In genomic region chr19:20923336-20924211, GRCm38 (mm10) we compare ENCODE assay signal across 8 mouse cellular contexts. TPM values are rescaled to one million over a fixed set of nuclear protein-coding genes. Genes with fewer than 3 reads are reported as not detected.
DNase-seq lines count a peak whose midpoint lies in the region; ATAC-seq and TF ChIP-seq lines count a peak whose summit lies in the region.
"Had no signal": no experiment of that assay in that cellular context is flagged by ENCODE, and none has a peak within 500 bp of the region (broad histone marks: within the 10 kb centered on the region; RNA-seq: fewer than 3 reads in every experiment).

No protein-coding gene starts in this region.

- no peaks in the 10 kb centered on the region for H3K27me3 ChIP-seq in lung, postnatal 0 days (replicated peaks; ENCODE audit: insufficient read depth, low read length)
- H3K27me3 ChIP-seq in embryonic facial prominence, embryonic 10.5 days (replicated peaks; ENCODE audit: low read depth, poor library complexity, severe bottlenecking) = no peaks in the 10 kb centered on the region
- H3K27me3 ChIP-seq in hindbrain, postnatal 0 days (ENCODE audit: insufficient read depth, low read length) = no peaks in the 10 kb centered on the region

- H3K36me3 ChIP-seq in lung, postnatal 0 days (ENCODE audit: insufficient read depth, low read length) = no peaks in the 10 kb centered on the region
- H3K36me3 ChIP-seq in embryonic facial prominence, embryonic 10.5 days (replicated peaks) = no peaks in the 10 kb centered on the region
- no peaks in the 10 kb centered on the region for H3K36me3 ChIP-seq in hindbrain, postnatal 0 days (ENCODE audit: insufficient read depth, low read length)

- H3K4me3 ChIP-seq in lung, postnatal 0 days (ENCODE audit: low read depth, low read length) = no peak overlapping the region
- H3K4me3 ChIP-seq in embryonic facial prominence, embryonic 10.5 days = peak overlapping the region; percentile 18; the same call in 1 of the 2 replicates
- no peak overlapping the region for H3K4me3 ChIP-seq in hindbrain, postnatal 0 days (ENCODE audit: low read length)

- 15% methylated on average over 10 of the region's 10 CpGs for whole genome bisulfite sequencing in lung, postnatal 0 days
- 8% methylated on average over 10 of the region's 10 CpGs for WGBS in embryonic facial prominence, embryonic 10.5 days
- 7% methylated on average over 10 of the region's 10 CpGs for WGBS in hindbrain, postnatal 0 days

- no peak for TF ChIP-seq EP300 in lung, postnatal 0 days (IDR thresholded peaks at IDR 0.05)

- no peak for ATAC-seq in lung, postnatal 0 days
- 0 out of 2 replicates have a peak, but pooled peaks have one; percentile 55 for ATAC-seq in hindbrain, postnatal 0 days
- ATAC-seq: activated CD4-positive, CD25-positive, alpha-beta regulatory T cell, adult 4 months had no signal

- H3K27ac ChIP-seq in lung, postnatal 0 days (ENCODE audit: low read length) = no peak overlapping the region
- H3K27ac ChIP-seq in embryonic facial prominence, embryonic 10.5 days (replicated peaks) = peak overlapping the region; percentile 75
- no peak overlapping the region for H3K27ac ChIP-seq in hindbrain, postnatal 0 days

- H3K9ac ChIP-seq in lung, postnatal 0 days (replicated peaks; ENCODE audit: low read depth) = no peak overlapping the region
- H3K9ac ChIP-seq in hindbrain, postnatal 0 days (replicated peaks; ENCODE audit: low read length) = no peak overlapping the region

- TF ChIP-seq CTCF in lung, postnatal 0 days (IDR thresholded peaks at IDR 0.05) = no peak
- no peak for TF ChIP-seq CTCF in hindbrain, postnatal 0 days (IDR thresholded peaks at IDR 0.05; ENCODE audit: low read depth)

- no peaks in the 10 kb centered on the region for H3K4me1 ChIP-seq in lung, postnatal 0 days (ENCODE audit: insufficient read depth, low read depth, low read length)
- H3K4me1 ChIP-seq in embryonic facial prominence, embryonic 10.5 days = peaks cover 16% of the 10 kb centered on the region
- no peaks in the 10 kb centered on the region for H3K4me1 ChIP-seq in hindbrain, postnatal 0 days (ENCODE audit: insufficient read depth, low read length)

- no peaks in the 10 kb centered on the region for H3K9me3 ChIP-seq in lung, postnatal 0 days (ENCODE audit: low read length)
- no peaks in the 10 kb centered on the region for H3K9me3 ChIP-seq in embryonic facial prominence, embryonic 10.5 days
- H3K9me3 ChIP-seq in hindbrain, postnatal 0 days (ENCODE audit: low read length) = no peaks in the 10 kb centered on the region

- peak; percentile 15 for DNase-seq in lung, postnatal 0 days (ENCODE audit: low spot score)
- DNase-seq in lung, postnatal 4 days = no peak
- peak; percentile 67 for DNase-seq in embryonic facial prominence, embryonic 10.5 days (ENCODE audit: low spot score)
- peak; percentile 38 for DNase-seq in hindbrain, postnatal 0 days (ENCODE audit: low spot score)
- DNase-seq in yolk sac, embryonic 10.5 days (ENCODE audit: low spot score) = peak; percentile 36
- no peak for DNase-seq in cerebellum, postnatal 4 days (ENCODE audit: low spot score in 2 of 2)
- no peak for DNase-seq in right cerebral cortex, adult 2 months (ENCODE audit: low spot score in 2 of 2)

- no peak overlapping the region for H3K4me2 ChIP-seq in lung, postnatal 0 days (replicated peaks; ENCODE audit: low read depth, low read length)
- peak overlapping the region; percentile 35 for H3K4me2 ChIP-seq in hindbrain, postnatal 0 days (ENCODE audit: low read depth, low read length)

RNA-seq across cellular contexts. Expression of gene Tmc1, which starts 30.4 kb away (rescaled TPM):
- not detected in 2 replicates for polyA plus RNA-seq in lung, postnatal 0 days (2015; fragmentation: Nextera tagmentation; extraction: Ambion mirVana)
- 0.14 and 0.24 TPM in 2 replicates for polyA plus RNA-seq in embryonic facial prominence, embryonic 10.5 days (2016; fragmentation: Nextera tagmentation; extraction: Ambion mirVana)
- 0.11 and 0.42 TPM in 2 replicates for total RNA-seq in hindbrain, postnatal 0 days (2014; rRNA removed)
- polyA plus RNA-seq in hindbrain, postnatal 0 days (2015; fragmentation: Nextera tagmentation; extraction: Ambion mirVana) = 0.13 TPM in 2 replicates

Comparison
In these comparisons a context has a peak if more than half of its experiments do, and no peak if none do; other contexts are left out.
1. DNase-seq: peak in lung, postnatal 0 days (single experiment), embryonic facial prominence, embryonic 10.5 days (single experiment), hindbrain, postnatal 0 days (single experiment) and yolk sac, embryonic 10.5 days (single experiment); none in lung, postnatal 4 days (0 of 2), cerebellum, postnatal 4 days (0 of 2) and right cerebral cortex, adult 2 months (0 of 2).